Mouse (Mus musculus) heart, embryonic 11.5 days (tissue): ENCODE data around the gene Gstt2. TPM values are rescaled to one million over a fixed set of nuclear protein-coding genes. Genes with fewer than 3 reads are reported as not detected.

Source experiments
- ATAC-seq: fragments of 200-750 bp; cut with Nextera tagmentation; replicated peaks from 2 replicates; pipeline ENCODE4 v1.8.0; 2017; ENCODE audit warnings: moderate library complexity; ENCODE audit not compliant: insufficient number of reproducible peaks, low FRiP score, low TSS enrichment
- H3K27ac ChIP-seq: fragments of 300-500 bp; sonication (generic); 2 replicates; pipeline ENCODE4 v1.5.1; 2014; ENCODE audit warnings: mild to moderate bottlenecking, low read depth, low read length
- H3K27me3 ChIP-seq: fragments of 300-500 bp; sonication (generic); 2 replicates; pipeline ENCODE4 v1.6.1; 2014; ENCODE audit warnings: mild to moderate bottlenecking, low read length, mixed read lengths; ENCODE audit not compliant: control insufficient read depth, insufficient read depth
- H3K36me3 ChIP-seq: fragments of 300-500 bp; sonication (generic); 2 replicates; pipeline ENCODE4 v1.6.1; 2014; ENCODE audit warnings: mild to moderate bottlenecking, low read length, moderate library complexity, mixed read lengths; ENCODE audit not compliant: control insufficient read depth, insufficient read depth
- H3K4me1 ChIP-seq: fragments of 300-500 bp; sonication (generic); 2 replicates; pipeline ENCODE4 v1.6.1; 2014; ENCODE audit warnings: low read length; ENCODE audit not compliant: control insufficient read depth, insufficient read depth
- H3K4me2 ChIP-seq: fragments of 300-500 bp; sonication (generic); 2 replicates; pipeline ENCODE4 v1.6.1; 2014; ENCODE audit warnings: mild to moderate bottlenecking, moderate library complexity
- H3K4me3 ChIP-seq: fragments of 300-500 bp; sonication (generic); 2 replicates; pipeline ENCODE4 v1.5.1; 2014; ENCODE audit warnings: low read depth, low read length
- H3K9ac ChIP-seq: fragments of 300-500 bp; sonication (generic); 2 replicates; pipeline ENCODE4 v1.6.1; 2014; ENCODE audit warnings: mild to moderate bottlenecking, low read depth, low read length, moderate library complexity
- H3K9me3 ChIP-seq: fragments of 300-500 bp; sonication (generic); replicated peaks from 2 replicates; pipeline ENCODE4 v1.6.1; 2016; ENCODE audit warnings: low read length; ENCODE audit not compliant: control insufficient read depth
- WGBS: fragments of 180-500 bp; shearing (Covaris S2); extraction: QIAGEN DNeasy Blood & Tissue Kit; methylation state at CpG from one replicate; pipeline ENCODE4 v1.1.7; 2014; ENCODE audit not compliant: insufficient replicate concordance; 5-methylcytosine and 5-hydroxymethylcytosine counted together
- polyA plus RNA-seq: library from polyadenylated mRNA; unstranded; fragments of >200 nt; fragmentation: Nextera tagmentation; extraction: Ambion mirVana; gene quantifications from 2 replicates; pipeline ENCODE4 v1.2.1, GENCODE M21; 2014

Gstt2 gene
- polyA plus RNA-seq, 1 experiment from 2014 or later = 8.7 TPM

DNA sequence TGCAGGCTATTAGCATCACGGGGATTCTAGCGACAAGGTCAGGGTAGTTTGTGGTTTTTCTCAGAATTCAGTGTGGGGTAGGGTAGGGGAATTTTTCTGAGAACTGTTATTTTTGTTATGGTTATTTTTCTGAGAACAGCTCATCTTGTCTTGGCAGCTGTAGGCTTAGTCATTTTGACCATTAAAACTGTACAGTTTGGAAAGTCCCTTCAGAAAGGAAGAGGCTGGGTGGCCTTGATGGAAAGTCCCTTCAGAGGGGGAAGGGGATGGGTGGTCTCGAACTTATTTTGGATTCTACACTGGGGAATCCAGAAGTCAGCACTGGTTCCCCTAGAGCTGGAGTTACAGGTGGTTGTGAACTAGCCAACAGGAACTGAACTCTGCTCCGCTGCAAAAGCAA, 12.7 kb downstream of the Gstt2 start:
- H3K9ac ChIP-seq = no peak overlapping the region
- H3K27ac ChIP-seq = no peak overlapping the region
- H3K4me2 ChIP-seq = no peak overlapping the region
- H3K9me3 ChIP-seq = 0 out of 2 replicates have a peak, but pooled peaks cover 3% of the 10 kb centered on the region
- no peaks in the 10 kb centered on the region for H3K36me3 ChIP-seq
- H3K4me3 ChIP-seq = no peak overlapping the region
- H3K27me3 ChIP-seq = no peaks in the 10 kb centered on the region
- WGBS = 82% methylated on average over 4 of the region's 4 CpGs
- H3K4me1 ChIP-seq = no peaks in the 10 kb centered on the region
- ATAC-seq = no peak

DNA sequence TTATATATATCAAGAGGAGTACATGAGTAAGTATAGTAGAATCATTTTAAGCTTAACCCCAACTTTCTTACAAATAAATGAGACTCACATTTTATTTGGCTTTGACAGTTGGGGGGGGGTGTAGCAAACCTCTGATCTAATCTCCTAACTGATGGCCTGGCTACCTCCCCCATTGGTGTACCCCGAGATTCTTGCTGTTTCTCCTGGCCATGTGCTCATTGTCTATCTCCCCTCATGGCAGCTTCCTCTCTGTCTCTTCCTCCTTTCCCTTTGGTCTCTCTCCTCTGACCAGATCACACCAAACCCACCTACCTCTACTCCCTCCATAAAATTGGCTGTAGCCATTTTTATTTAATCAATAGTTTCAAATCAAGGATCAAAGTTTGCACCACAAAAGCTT, 13.4 kb downstream of the Gstt2 start:
- 0 out of 2 replicates have a peak, but pooled peaks cover 3% of the 10 kb centered on the region for H3K9me3 ChIP-seq
- H3K4me3 ChIP-seq = no peak overlapping the region
- H3K36me3 ChIP-seq = no peaks in the 10 kb centered on the region
- no peaks in the 10 kb centered on the region for H3K27me3 ChIP-seq
- H3K4me2 ChIP-seq = no peak overlapping the region
- H3K9ac ChIP-seq = no peak overlapping the region
- no peak overlapping the region for H3K27ac ChIP-seq
- ATAC-seq = no peak
- H3K4me1 ChIP-seq = no peaks in the 10 kb centered on the region
- WGBS = 71% methylated on average over 1 of the region's 1 CpGs

DNA sequence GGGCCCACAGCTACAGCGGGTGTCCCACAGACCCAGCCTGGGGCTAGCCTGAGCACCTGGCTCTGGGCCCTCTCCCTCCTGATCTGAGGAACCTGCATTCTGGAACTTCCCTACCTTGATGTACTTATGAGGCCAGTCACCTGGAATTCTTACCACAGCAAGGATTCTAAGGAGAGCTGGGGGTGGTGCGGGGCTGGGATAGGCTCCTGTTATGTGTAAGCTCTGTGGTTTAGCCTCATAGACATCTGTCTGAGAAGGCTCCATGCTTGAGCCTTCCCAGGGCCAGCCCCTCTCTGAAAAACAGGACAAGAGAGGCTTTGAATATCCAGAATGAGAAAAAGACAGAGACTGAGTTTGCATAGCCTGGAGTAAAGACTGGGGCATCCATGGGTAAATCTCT, 14.8 kb downstream of the Gstt2 start, which contains the start of gene Gstt4:
Gstt4 (minus strand) TSS at position 101 of the 400 bp plus-strand sequence.
- H3K4me3 ChIP-seq = no peak within 1 kb of the TSS
- 0 out of 2 replicates have a peak, but pooled peaks cover 3% of the 10 kb centered on the region for H3K9me3 ChIP-seq
- ATAC-seq = no peak
- H3K27me3 ChIP-seq = no peaks in the 10 kb centered on the region
- H3K36me3 ChIP-seq = no peaks in the 10 kb centered on the region
- H3K4me2 ChIP-seq = no peak within 1 kb of the TSS
- H3K27ac ChIP-seq = no peak within 1 kb of the TSS
- WGBS = 84% methylated on average over 2 of the region's 2 CpGs
- no peak within 1 kb of the TSS for H3K9ac ChIP-seq
- H3K4me1 ChIP-seq = no peaks in the 10 kb centered on the region

DNA sequence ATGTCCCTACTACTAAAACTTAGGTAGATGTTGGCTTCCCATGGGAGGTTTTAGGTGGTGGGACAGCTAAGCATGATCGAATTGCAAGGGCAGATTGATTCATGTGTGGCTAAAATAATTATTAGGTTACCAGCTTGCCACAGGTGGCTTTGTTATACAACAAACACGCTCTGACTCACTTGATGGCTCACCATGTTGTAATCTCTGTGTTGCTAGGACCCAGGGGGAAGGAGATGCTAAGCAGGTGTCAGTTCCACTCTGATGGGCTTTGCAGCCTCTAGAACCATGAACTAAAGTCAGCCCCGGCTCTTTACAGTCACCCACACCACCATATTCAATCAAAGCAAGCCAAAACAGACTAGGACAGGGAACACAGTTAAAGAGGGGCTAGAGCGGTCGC, 17.3 kb downstream of the Gstt2 start:
- no peaks in the 10 kb centered on the region for H3K27me3 ChIP-seq
- H3K4me2 ChIP-seq = no peak overlapping the region
- H3K4me1 ChIP-seq = no peaks in the 10 kb centered on the region
- H3K36me3 ChIP-seq = no peaks in the 10 kb centered on the region
- no peak overlapping the region for H3K4me3 ChIP-seq
- H3K9me3 ChIP-seq = 0 out of 2 replicates have a peak, but pooled peaks cover 3% of the 10 kb centered on the region
- H3K27ac ChIP-seq = no peak overlapping the region
- H3K9ac ChIP-seq = no peak overlapping the region
- ATAC-seq = no peak
- WGBS = 79% methylated on average over 5 of the region's 5 CpGs

DNA sequence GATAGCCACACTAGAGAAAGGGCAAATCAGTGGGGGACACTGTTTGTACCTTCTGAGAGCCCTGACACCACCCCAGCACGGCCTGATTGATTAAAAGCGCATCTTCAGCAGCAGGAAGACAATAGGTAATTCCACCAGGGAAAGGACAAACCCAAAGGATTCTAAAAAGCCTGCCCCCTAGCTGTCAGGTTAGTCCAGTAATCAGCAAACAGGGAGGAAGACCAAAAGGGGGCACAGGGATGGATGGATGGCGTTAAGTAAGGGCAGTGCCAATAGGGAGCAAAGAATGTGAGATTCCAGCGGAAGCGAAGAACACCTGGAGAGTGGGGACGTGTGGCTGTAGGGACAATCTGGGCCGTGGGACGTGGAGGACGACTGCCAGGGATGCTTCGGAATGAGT, 18.6 kb downstream of the Gstt2 start:
- no peak overlapping the region for H3K4me3 ChIP-seq
- no peak for ATAC-seq
- no peaks in the 10 kb centered on the region for H3K27me3 ChIP-seq
- WGBS = 50% methylated on average over 10 of the region's 10 CpGs
- H3K27ac ChIP-seq = no peak overlapping the region
- H3K9me3 ChIP-seq = 0 out of 2 replicates have a peak, but pooled peaks cover 3% of the 10 kb centered on the region
- H3K9ac ChIP-seq = no peak overlapping the region
- H3K4me1 ChIP-seq = no peaks in the 10 kb centered on the region
- no peak overlapping the region for H3K4me2 ChIP-seq
- H3K36me3 ChIP-seq = no peaks in the 10 kb centered on the region

DNA sequence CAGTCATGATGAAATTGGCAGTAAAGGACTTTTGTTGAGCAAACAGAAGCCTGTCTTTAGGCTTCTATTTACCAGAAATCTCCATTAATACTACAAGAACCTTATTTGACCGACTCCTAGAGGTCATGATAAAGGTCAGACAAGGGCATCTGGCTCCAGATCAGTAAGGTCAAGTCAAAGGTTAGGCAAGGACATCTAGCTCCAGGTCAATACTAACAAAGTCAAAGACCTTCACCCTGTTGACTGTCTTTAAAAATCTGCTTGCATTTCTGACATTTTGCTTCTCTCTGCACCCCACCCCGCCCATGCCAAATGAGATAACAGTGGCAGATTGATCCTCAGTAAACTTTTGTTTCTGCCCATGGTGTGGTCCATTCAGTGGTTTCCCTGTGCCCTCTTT, 33.0 kb downstream of the Gstt2 start:
- 62% methylated on average over 2 of the region's 2 CpGs for WGBS
- H3K4me2 ChIP-seq = no peak overlapping the region
- H3K4me3 ChIP-seq = no peak overlapping the region
- no peaks in the 10 kb centered on the region for H3K4me1 ChIP-seq
- no peak for ATAC-seq
- H3K36me3 ChIP-seq = no peaks in the 10 kb centered on the region
- peaks cover 2% of the 10 kb centered on the region; the same call in 1 of the 2 replicates for H3K27me3 ChIP-seq
- no peak overlapping the region for H3K9ac ChIP-seq
- no peak overlapping the region for H3K27ac ChIP-seq
- H3K9me3 ChIP-seq = no peaks in the 10 kb centered on the region

DNA sequence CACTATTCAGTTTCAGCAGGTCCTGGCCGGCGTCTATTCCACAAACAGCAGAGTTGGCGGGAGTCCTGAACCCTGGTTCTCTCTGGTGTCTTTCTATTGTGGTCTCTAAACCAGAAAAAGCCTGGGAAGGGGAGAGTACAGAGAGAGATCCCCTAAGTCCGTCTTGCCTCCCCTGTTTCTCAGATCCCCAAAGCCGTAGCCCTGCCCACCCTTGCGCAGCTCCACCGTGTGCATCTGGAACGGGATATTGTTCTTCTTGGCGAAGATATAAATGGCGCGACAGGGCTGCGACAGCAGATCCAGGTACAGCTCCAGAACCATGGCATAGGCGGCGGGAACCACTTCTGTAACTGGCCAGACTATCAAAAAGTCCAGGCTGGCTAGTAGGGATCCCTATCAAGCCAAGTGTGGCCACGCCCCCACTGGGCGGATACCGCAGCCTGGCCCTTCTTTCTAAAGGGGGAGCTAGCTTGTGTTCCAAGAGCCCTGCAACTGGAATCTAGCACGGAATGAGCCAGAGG, 39.0 kb downstream of the Gstt2 start, which contains the start of gene Gstt1:
Gstt1 (minus strand) TSS at position 409 of the 521 bp plus-strand sequence.
- Histone ChIP-seq H3K9ac (peak within 1 kb of the TSS; percentile 59), H3K9me3 (no peaks in the 10 kb centered on the region), H3K4me3 (peak within 1 kb of the TSS; percentile 53), H3K27ac (no peak within 1 kb of the TSS), H3K27me3 (peaks cover 8% of the 10 kb centered on the region), H3K4me1 (peaks cover 9% of the 10 kb centered on the region), H3K36me3 (no peaks in the 10 kb centered on the region), H3K4me2 (peak within 1 kb of the TSS; percentile 95)
- 2% methylated on average over 18 of the region's 18 CpGs for WGBS
- 0 out of 2 replicates have a peak, but pooled peaks have one; percentile 37 for ATAC-seq

DNA sequence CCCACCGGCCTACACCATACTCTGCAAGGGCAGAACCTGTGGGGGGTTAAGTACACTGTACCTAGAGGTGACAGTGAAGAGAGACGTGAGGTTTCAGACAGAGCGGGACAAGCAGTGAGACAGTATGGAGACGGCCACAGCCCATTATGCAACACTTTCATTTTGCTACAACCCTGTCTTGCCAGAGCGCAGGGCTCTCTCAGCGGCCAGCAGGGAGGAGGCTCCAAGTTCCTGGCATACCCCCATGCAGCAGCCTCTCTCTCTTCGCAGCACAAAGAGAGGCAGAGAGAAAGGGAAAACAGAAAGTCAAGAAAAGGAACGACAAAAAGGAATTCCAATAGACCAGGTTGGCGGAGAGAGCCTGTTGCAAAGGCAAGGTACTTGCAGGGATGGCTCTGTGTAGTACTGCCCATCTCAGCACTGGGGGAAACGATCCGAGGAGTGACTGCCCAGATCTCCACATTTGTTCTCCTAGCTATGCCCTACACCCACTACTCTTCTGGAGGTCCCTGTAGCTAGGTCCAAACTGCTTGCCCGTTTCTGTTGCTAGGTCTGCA, 39.5 kb downstream of the Gstt2 start:
- Histone ChIP-seq H3K4me3 (peak overlapping the region; percentile 53), H3K9me3 (no peaks in the 10 kb centered on the region), H3K9ac (peak overlapping the region; percentile 59), H3K4me1 (peaks cover 9% of the 10 kb centered on the region), H3K27me3 (peaks cover 8% of the 10 kb centered on the region), H3K27ac (no peak overlapping the region), H3K4me2 (peak overlapping the region; percentile 95), H3K36me3 (no peaks in the 10 kb centered on the region)
- ATAC-seq = peak; percentile 60; the same call in 1 of the 2 replicates
- WGBS = under 1% methylated on average over 12 of the region's 12 CpGs
